Mouse (Mus musculus) spleen, embryonic (tissue): ENCODE data around the gene Slc26a8.

Experiments used
- CTCF ChIA-PET: fragments of 350-600 bp; sonication (Branson Sonifier 250); formaldehyde crosslinking; loops from one replicate; lab custom pipeline; 2022; lab: Charles Lee

Gene Slc26a8

GRCm38 (mm10) chr17:28699789-28700188, 9.8 kb upstream of the Slc26a8 start:
- CTCF ChIA-PET, result interaction anchor here (0.7 kb wide), 1 partner anchor 22 kb away, joined by 8 read pairs; no protein-coding TSS in a partner anchor

- CTCF ChIA-PET, result no interaction called here
Measured at GRCm38 (mm10) chr17:28698672-28699071, 8.6 kb upstream of the Slc26a8 start.

GRCm38 (mm10) chr17:28698245-28698644, 8.2 kb upstream of the Slc26a8 start:
- CTCF ChIA-PET, result no interaction called here

- CTCF ChIA-PET, result no interaction called here
Measured at GRCm38 (mm10) chr17:28697290-28698195, 7.5 kb upstream of the Slc26a8 start.

GRCm38 (mm10) chr17:28696641-28697040, 6.6 kb upstream of the Slc26a8 start:
- CTCF ChIA-PET, result no interaction called here

GRCm38 (mm10) chr17:28694832-28695231, 4.8 kb upstream of the Slc26a8 start:
- CTCF ChIA-PET, result interaction anchor here (0.8 kb wide), 1 partner anchor 170 kb away, joined by 5 read pairs; no protein-coding TSS in a partner anchor

- CTCF ChIA-PET, result no interaction called here
Measured at GRCm38 (mm10) chr17:28694078-28694477, 4.0 kb upstream of the Slc26a8 start.

- CTCF ChIA-PET, result interaction anchor here (0.6 kb wide), 1 partner anchor 78 kb away, joined by 5 read pairs; no protein-coding TSS in a partner anchor
Measured at GRCm38 (mm10) chr17:28693086-28693485, 3.1 kb upstream of the Slc26a8 start.

GRCm38 (mm10) chr17:28692341-28692710, 2.3 kb upstream of the Slc26a8 start:
- CTCF ChIA-PET, result interaction anchor here (0.7 to 1.3 kb wide), 3 partner anchors 11 to 704 kb away, joined by 3 to 7 read pairs (median 5); no protein-coding TSS in a partner anchor

GRCm38 (mm10) chr17:28691687-28692340, 1.8 kb upstream of the Slc26a8 start:
- CTCF ChIA-PET, result interaction anchor here (0.7 to 1.3 kb wide), 3 partner anchors 11 to 704 kb away, joined by 3 to 7 read pairs (median 5); no protein-coding TSS in a partner anchor

- CTCF ChIA-PET, result interaction anchor here (0.6 kb wide), 1 partner anchor 458 kb away, joined by 3 read pairs; no protein-coding TSS in a partner anchor
Measured at GRCm38 (mm10) chr17:28690776-28691686, 998 bp upstream of the Slc26a8 start, which contains the start of gene Mapk14. Gene Mapk14 (plus strand): TSS chr17:28691329.

GRCm38 (mm10) chr17:28687354-28687753, 2.7 kb downstream of the Slc26a8 start:
- CTCF ChIA-PET, result no interaction called here

GRCm38 (mm10) chr17:28684631-28685030, 5.4 kb downstream of the Slc26a8 start:
- CTCF ChIA-PET, result no interaction called here

- CTCF ChIA-PET, result no interaction called here
Measured at GRCm38 (mm10) chr17:28683601-28684000, 6.4 kb downstream of the Slc26a8 start.

- CTCF ChIA-PET, result no interaction called here
Measured at GRCm38 (mm10) chr17:28682311-28683084, 7.5 kb downstream of the Slc26a8 start.

GRCm38 (mm10) chr17:28659564-28659963, 30.5 kb downstream of the Slc26a8 start:
- CTCF ChIA-PET, result no interaction called here

GRCm38 (mm10) chr17:28657936-28658335, 32.1 kb downstream of the Slc26a8 start:
- CTCF ChIA-PET, result no interaction called here

- CTCF ChIA-PET, result no interaction called here
Measured at GRCm38 (mm10) chr17:28650268-28650667, 39.8 kb downstream of the Slc26a8 start.

- CTCF ChIA-PET, result no interaction called here
Measured at GRCm38 (mm10) chr17:28648607-28649370, 41.2 kb downstream of the Slc26a8 start.
